Mouse (Mus musculus) gastrocnemius, postnatal 4 days (tissue): ENCODE data around the gene Mmp7. TPM values are rescaled to one million over a fixed set of nuclear protein-coding genes. Genes with fewer than 3 reads are reported as not detected.

ENCODE experiments used
- DNase-seq, 2 experiments: peaks; one replicate each; pipeline ENCODE4 v3.0.0; 2021 to 2022; ENCODE audit warnings: low spot score in 2 of 2, mixed read lengths in 2 of 2
- total RNA-seq, 2 experiments: library from RNA; stranded (reverse); gene quantifications; 2 replicates each; pipeline ENCODE4 v1.2.3; 2021

Gene Mmp7
- total RNA-seq, 2 experiments from 2014 or later = not detected

- DNase-seq = no peak
Observed at GRCm38 (mm10) chr9:7742696-7743095, 50.8 kb downstream of the Mmp7 start.

- no peak for DNase-seq
Observed at GRCm38 (mm10) chr9:7744156-7744555, 52.3 kb downstream of the Mmp7 start.

GRCm38 (mm10) chr9:7748881-7749280 lies 57.0 kb downstream of the Mmp7 start:
- DNase-seq = no peak

Other genes with a start within 250 kb of the Mmp7 start
- under 1 TPM in 1 of 2 experiments, not detected in 1; 0.15 TPM for gene Mmp3, start 246.3 kb upstream of the Mmp7 start, total RNA-seq
- gene Mmp10, start 189.7 kb upstream of the Mmp7 start, total RNA-seq = not detected
- gene Mmp8, start 133.6 kb upstream of the Mmp7 start, total RNA-seq = under 1 TPM; 0.15 to 0.29 TPM
- not detected for gene Mmp27, start 120.7 kb upstream of the Mmp7 start, total RNA-seq
- gene Mmp20, start 63.9 kb upstream of the Mmp7 start, total RNA-seq = not detected
- gene Tmem123, start 72.0 kb downstream of the Mmp7 start, total RNA-seq = 10 to 100 TPM; 50.8 to 54.9 TPM
- 10 to 100 TPM; 22.0 to 28.1 TPM for gene Birc2, start 145.0 kb downstream of the Mmp7 start, total RNA-seq
- 10 to 100 TPM; 12.6 to 14.1 TPM for gene Birc3, start 181.1 kb downstream of the Mmp7 start, total RNA-seq